Mouse (Mus musculus) megakaryocyte progenitor cell, adult 5-6 weeks (primary cell): ENCODE measurements around the gene Necab3. TPM values are rescaled to one million over a fixed set of nuclear protein-coding genes. Genes with fewer than 3 reads are reported as not detected.

Experiments
- ATAC-seq: replicated peaks from 2 replicates; pipeline ENCODE4 v1.8.0; 2016; ENCODE audit warnings: mild to moderate bottlenecking, moderate TSS enrichment, inconsistent platforms; ENCODE audit not compliant: poor library complexity
- total RNA-seq, 2 experiments: library from RNA; stranded (forward) in 1 of 2; stranded (reverse) in 1 of 2; fragments of 157-497, 149-512 nt in 1 of 2; fragments of 200-1000 nt in 1 of 2; gene quantifications; 2 replicates each; pipeline versions ENCODE4 v1.2.3 to v1.2.4; 2015 to 2017

The Necab3 gene
- total RNA-seq, 2 experiments from 2014 or later: 1.3 to 3.9 TPM

DNA sequence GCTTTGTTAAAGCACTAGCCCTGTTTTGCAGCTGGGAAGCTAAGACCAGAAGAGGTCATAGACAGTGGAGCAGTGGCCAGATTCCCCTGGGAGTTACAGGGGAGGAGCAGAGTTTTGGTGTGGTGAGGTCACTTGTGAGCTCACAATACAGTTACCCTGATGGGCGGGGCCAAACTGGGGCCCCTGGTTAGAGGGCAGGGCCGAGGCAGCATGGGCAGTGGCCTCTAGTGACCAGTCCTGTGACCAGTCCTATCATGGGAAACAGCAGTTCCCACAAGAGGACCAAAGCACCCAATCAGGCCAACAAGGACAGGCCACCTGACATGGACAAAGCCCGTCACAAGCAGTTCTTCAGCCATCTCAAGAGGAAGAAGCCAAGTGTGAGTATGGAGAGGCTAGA, 10.0 kb downstream of the Necab3 start:
- ATAC-seq: no peak

DNA sequence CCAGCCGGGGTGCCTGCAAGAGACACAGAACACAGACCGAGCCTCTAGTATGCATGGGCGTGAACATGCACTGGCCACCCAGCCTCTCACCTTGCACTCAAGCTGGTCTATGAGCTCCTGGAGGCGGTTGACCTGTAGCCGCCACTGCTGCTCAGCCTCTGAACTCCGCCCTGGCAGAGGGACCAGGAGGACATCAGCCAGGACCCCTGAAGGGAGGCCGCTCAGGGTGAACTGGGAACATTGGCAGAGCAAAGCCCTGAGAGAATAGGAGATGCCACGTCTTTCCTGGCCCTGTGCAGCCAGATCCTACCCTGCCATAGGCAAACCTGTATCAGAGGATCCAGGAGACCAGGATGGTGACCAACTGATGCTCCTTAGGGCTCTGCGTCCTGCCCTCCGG, 12.0 kb downstream of the Necab3 start, which contains the start of gene 1700003F12Rik:
1700003F12Rik (plus strand) TSS at position 375 of the 400 bp plus-strand sequence.
- ATAC-seq: no peak

DNA sequence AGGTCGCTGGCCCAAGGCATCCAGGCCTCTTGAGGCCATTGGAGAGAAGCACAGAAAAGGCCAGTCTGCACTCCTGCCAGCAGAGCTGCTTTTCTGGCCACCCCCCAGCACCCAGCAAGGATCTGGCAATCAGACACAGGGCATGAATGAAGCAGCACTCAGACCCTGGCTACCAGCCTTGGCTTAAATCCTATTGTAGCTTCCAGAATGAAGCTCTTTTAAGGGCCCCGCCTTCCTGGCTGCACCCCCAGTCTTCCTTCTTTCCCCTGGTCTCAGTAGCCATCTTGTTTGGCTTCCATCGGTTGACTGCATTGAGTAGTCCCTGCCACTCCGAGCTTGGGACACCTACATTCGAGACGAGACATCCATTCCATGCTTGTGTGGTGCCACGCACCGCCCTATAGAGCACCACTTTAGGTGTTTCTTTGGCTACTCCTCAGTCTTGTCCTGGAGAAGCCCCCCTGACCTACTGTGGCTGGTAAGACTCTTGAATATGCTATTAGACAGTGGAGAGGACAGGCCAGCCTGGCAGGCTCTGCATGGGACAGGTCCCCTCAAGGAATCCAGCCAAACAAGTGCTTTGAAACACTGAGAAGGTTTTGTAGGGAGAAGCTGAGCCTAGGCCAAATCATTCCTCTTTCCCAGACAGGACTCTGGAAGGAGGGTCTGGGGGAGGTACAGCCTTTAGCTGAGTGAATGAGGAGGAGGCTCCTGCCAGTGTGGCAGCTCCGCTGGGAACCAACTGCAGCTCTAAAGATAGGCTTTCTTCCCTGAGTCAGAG, 14.9 kb downstream of the Necab3 start:
- ATAC-seq: no peak

DNA sequence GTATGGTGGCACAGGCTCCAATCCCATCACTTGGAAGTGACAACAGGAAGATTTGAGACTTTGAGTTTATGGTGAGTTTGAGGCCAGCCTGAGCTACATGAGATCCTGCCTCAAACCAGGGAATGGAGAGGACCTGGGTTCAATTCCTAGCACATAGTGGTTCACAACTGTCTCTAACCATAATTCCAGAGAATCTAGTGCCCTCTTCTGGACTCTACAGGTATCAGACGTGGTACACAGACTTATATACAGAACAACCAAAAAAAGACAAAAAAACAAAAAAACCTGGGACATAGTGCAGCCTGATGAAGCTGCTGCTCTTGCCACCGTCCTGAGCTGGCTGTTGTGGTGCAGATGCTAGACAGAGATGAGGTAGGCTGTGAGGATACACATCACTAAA, 17.1 kb downstream of the Necab3 start:
- ATAC-seq: no peak

DNA sequence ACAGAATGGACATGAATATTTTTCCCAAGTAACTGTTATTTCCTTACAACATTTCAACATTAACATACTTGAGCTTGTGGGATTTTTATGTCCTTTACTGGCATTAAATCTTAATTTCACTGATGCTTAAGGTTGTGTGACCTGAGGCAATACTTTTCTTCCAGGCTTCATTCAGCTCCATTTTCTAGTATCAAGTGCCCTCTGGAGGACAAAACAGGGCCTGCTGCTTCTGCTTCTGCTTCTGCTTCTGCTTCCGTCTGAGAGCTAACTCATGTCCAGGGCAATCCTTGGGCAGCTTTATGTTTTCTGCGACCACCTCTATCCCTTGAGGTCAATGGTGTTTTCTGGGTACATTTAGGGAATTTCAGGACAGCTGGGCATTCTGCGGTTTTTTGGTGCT, 19.0 kb downstream of the Necab3 start:
- ATAC-seq: peak; percentile 78

DNA sequence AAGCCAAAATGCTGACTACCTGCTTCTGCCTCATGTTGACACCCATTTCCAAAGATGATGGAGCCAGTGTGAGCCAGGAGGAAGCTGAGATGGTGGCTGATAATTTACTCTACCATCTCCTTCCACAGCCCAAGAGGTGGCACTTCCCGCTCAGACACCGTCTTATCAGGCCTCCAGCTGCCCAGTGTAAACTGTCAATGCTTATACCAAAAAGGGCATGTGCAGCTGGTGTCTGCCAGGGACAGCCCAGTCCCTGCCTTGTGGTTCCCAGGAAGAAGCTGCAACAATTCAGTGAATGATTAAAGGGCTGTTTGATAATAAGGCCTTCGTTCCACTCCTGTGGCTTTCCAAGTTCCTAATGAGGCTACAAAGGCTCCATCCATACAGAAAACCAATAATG, 20.0 kb downstream of the Necab3 start:
- ATAC-seq: peak; percentile 83

DNA sequence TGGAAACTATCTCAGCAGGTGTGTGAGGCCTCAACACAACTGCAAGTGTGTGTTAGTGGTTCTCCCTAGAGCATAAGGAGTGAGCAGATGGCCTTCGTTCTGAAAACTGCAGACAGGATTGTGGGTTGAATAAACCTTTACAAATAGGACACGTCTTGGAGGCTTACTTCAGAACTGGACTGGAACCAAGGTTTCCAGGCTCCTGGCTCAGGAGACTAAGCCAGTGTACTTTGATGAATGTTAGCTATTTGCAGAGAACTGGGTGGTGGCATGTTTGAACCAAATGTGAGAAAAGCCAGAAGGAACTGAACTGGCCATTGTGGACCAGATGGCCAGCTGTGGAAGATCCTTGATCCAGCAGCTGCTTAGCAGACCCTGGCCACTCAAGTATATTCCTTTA, 20.4 kb downstream of the Necab3 start:
- no peak for ATAC-seq

DNA sequence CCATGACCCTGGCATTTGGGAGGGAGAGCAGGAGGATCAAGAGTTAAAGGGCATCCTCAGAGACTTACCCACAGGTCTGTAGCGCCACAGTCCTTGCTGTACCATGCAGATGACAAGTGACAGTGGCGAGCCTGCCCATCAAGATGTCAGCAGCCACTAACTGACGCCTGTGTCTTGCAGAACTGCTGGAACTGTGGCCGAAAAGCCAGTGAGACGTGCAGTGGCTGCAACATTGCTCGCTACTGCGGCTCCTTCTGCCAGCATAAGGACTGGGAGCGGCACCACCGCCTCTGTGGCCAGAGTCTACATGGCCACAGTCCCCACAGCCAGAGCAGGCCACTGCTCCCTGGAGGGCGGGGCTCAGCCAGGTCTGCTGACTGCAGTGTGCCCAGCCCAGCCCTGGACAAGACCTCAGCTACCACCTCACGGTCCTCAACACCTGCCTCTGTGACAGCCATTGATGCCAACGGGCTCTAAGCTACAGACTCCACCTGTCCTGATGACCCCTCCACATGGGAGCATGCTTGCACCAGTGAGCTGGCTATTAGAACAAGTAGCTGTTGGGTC, 23.9 kb downstream of the Necab3 start:
- ATAC-seq: no peak

DNA sequence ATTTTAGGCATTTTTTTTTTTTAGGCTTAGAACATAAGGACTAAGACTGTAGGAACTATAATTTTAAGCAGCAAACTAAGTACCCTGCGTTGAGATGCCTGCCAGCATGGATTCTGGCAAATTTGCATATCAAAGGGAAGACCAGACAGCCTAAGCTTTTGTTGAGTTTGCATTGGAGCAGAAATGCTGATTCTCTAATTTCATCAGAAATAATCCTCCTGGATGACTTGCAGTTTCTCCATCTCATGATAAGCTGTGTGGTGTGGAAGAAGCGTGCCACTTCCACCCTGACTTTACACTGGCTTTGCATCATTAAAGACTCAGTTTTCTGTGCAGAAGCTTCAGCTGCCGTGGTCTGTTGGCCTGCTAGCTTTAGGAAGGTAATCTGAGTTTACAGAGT, 25.8 kb downstream of the Necab3 start:
- 0 out of 2 replicates have a peak, but pooled peaks have one; percentile 17 for ATAC-seq

DNA sequence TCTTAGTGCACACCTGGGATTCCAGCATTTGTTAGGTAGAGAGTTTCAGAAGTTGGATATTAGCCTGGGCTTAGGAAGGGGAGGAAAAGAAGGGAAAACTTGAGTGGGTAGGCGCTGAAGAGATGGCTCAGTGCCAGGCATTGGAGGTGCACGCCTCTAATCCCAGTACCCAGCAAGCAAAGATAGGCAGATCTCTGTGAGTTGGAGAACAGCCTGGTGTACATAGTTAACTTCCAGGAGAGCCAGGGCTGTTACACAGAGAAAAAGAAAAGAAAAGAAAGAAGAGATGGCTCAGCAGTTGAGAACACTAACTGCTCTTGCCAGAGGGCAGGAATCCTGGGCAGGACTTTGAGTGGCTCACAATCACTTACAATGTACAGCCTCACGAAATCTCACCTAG, 32.2 kb downstream of the Necab3 start:
- ATAC-seq: peak; percentile 69

DNA sequence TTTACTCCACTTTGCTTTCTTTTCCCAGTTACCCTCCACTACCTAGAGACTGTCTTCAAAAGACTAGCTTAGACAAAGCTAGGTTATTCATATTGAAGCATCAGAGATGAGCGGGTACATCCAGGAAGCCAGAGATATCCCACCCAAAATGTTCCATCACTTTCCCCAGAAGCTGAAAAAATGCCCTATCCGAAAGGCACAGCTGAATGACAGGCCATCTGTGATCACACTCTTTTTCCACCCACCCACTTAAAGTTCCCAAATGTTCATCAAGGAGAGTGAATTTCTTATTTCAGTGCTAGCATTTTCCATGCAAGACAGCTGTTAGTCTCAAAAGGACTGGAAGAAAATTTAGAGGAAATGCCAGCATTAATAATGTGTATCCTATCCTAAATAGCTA, 33.4 kb downstream of the Necab3 start:
- ATAC-seq: no peak

DNA sequence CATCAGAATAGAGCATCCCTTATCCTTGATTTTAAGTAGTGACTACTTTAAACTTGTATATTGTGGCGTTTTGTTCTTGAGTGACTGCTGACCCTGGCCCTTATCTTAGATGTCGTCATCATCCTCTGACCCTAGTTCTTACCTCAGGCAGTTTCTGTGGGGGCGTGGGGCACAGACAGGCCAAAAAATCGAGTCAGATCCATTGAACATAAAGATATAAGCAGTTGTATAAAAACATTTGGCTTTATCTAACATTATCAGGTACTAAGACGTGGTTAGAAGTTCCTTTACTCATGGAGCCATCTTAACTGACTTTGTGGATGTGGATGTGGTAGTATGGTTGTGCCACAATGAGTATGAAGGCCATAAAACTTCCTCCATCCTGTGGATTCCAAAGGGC, 36.4 kb downstream of the Necab3 start:
- ATAC-seq: 0 out of 2 replicates have a peak, but pooled peaks have one; percentile 9

DNA sequence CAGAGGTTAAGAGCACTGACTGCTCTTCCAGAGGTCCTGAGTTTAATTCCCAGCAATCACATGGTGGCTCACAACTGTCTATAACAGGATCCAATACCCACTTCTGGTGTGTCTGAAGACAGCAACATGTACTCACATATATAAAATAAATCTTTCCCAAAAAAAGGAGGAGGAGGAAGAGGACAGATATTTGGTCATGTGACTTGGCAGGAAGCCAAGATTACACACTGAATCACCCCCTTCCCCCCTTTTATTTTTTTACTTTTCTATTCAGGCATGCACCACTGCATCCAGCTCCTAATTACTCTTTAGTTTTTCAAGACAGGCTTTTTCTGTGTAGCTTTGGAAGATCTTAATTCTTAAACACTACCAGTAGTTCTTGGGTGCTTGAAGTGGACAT, 37.2 kb downstream of the Necab3 start:
- ATAC-seq: no peak

DNA sequence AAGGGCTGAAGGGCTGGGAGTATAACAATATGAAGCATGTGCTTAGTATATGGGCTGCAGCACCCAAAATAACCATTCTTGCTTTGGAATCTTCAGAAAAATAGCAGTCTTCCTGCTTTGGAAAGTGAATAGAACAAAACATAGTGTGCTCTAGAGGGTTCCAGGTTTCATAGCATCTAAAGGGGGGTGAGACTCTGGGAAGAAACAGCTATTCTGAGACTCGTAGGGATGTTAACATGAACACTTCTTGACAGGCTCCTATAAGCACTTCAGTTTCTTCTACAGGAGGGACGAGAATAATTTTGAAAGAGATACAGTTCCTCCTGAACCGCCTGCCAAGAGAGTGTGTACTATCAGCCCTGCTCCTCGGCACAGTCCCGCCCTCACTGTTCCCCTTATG, 41.3 kb downstream of the Necab3 start:
- ATAC-seq: no peak

DNA sequence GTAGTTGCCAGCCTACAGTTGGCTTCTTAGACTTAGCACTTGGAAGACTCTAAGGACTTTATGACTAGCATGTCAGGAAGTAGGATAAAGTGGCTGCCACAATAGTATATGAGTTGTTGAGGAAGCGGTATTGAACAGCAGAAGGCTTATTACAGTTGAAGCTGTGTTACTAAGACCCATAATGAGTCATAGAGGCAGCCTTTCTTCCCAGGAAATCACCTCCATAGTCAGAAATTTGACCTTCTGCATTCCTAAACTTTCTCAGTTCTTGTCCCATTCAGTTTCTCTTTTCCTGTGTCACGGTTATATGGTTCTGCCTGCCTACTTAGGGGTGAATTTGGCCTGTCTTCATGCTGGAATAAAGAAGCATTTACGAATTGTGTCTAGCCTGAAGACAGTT, 41.7 kb downstream of the Necab3 start:
- no peak for ATAC-seq

DNA sequence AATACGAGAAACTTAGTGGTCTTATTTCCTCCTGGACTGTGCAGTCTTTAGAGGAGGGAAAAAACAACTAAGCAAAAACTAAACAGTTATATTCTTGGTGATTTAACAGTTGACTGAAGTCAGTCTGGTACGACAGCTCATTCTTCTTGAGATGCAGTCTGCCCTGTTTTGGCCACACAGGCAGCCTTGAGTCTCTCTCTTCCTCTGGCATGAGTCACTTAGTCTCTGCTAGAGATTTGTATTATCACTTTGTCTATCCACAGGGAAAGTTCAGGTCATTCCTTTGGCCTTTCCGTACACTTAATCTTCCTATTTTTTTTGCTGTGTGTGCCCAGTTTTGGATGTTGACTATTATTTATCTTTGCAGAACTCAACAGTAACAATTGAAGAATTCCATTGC, 48.5 kb downstream of the Necab3 start:
- ATAC-seq: no peak

DNA sequence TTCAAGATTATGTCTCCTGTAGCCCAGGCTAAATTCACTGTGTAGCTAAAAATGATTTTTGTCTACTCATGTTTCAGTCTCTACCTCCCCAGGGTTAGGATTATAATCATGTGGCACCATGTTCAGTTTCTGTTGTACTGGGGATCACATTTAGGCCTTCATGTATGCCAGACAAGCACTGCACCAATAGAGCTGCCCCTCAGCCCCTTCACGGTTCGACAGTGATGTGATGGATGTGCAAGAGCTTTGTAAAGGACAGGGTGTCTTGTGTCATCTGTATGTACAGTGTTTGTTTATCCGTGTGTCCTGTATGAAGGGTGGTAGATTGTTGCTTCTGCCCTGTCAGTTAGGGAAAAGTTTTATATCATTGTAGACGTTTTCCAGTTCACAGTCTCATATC, 50.2 kb downstream of the Necab3 start:
- ATAC-seq: no peak

DNA sequence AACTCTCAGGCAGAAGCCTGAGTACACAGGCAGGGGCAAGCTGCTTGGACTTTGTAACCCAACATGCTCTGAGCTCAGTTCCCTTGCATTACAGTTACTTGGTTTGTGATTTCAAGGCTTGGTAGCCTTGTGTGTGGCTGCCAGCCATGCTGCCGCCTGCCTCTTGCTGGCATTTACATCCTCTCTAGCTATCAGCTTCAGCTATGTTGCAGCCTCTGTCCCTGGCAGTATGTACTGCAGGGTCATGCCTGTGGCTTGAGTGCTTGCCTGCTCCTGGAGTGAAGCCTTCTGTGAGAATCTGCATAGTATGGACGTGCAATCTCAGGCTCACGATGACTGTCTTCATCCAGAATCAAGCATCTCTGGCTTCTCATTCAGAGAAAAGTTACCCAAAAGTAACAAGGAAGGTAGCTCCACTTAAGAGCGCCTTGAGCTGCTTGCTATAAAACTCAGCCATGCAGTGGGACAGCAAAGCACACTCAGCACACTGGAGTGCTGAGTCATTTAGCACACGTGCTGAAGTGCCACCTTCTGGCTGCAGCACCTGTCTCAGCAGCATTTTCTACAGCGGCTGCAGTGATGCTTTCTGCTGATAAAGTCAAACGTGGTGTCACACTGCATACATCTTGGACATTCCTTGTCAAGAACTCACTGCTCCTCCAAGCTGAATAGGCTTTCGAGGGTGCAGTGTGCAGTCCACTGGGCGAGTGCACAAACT, 51.0 kb downstream of the Necab3 start:
- peak; percentile 88 for ATAC-seq

DNA sequence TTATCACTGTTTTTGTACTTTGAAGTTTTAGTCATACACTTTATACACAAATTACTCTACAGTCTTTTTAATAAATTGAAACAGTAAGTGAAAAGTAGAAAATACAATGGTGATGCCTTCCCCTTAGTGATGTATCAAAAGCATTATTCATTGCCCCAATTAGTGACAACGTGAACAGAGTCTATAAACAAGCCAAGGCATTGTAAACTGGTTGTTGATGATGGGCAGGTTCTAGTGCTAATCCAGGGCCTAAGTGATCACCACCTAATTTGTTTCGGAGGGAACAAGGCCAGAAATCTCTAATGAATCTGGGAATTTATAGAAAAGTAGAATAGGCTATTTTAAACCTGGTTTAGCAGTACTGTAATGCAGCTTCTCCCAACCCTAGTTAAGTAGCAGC, 51.6 kb downstream of the Necab3 start:
- no peak for ATAC-seq

DNA sequence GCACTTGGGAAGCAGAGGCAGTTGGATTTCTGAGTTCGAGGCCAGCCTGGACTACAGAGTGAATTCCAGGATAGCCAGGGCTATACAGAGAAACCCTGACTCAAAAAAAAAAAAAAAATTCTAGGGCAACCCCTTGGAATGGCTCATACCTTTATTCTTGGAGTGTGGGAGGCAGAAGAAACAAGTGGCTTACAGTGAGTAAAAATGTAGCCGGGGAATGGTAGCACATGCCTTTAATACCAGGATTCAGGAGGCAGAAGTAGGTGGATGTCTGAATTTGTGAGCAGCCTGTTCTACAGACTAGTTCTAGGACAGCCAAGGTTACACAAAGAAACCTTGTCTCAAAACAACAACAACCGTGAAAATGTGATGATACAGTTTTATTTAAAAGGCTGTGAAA, 57.9 kb downstream of the Necab3 start:
- ATAC-seq: no peak

DNA sequence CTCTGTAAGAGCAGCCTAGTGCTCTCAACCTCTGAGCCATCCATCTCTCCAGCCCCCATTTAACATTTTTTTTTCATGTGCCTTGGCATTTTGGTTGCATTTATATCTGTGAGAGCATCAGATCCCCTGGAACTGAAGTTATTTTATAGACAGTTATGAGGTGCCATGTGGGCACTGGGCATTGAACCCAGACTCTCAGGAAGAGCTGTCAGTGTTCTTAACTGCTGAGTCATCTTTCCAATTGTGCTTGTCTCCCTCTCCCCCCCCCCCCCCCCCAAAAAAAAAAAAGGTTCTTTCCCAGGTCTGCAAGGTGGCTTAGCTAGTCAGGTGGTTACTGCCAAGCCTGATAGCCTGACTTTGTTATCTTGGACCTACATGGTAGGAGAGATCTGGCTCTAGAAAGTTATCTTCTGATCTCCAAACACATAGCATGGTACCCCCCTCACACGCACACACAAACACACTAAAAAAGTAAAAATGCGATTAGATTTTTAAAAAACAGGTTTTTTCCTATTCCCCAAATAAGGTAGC, 58.9 kb downstream of the Necab3 start:
- ATAC-seq: no peak; the same call in 1 of the 2 replicates

DNA sequence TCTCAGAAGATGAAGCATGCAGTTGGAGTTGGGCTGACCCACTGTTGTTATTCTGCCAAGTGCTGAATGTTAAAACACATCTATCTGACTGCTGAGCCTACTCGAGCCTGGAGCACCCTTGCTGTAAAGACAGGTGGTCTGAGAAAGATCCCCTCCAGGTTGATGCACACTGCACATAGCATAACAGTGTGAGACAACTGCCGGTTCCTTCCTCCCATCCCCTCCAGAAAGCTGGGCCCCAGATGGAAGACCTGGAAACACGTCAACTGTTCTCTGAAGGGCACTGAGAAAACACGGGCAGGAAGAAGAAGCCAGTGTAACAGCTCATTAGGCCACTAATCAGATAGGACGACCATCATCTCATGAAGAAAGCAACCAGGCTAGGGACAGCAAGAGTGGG, 60.1 kb downstream of the Necab3 start:
- ATAC-seq: no peak
